ENCODE assay signal across 25 mouse cellular contexts in the genomic region with DNA sequence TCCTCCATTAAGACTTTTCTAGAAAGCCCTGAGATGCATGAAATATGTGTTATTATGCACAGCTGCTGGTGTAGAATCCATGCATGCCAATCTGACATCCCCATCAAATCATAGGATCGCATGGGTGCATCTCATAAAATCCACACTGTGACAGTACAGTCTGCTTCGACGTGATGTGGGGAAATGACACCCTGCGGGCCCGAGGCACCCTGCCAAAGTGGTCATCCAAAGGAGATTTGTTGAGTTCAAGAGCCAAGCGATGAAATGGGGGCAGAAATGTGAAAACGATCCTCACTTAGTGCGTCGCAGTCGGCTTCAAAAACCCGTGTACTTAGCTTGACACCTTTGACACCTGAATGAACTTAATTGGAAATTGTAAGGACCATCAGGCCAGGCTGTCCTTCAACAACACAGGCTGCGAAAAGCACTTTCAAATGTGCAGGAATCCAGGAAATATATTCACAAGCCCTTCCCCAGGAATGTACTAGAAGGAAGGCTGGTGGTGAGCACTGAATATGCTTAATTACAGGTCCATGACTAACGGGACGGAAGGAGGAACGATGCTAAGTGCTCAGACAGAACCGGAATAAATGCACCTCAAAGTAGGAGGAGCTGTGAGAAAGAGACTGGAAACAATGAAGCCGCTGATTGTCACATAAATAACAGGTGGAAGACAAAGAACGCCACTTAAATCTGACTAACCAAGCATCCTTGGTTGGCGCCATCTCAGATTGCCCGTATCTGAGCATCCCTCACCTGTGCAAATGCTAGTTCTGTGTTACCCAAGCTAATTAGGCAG.
DNase-seq lines count a peak whose midpoint lies in the region; ATAC-seq lines count a peak whose summit lies in the region.
"Had no signal": no experiment of that assay in that cellular context is flagged by ENCODE, and none has a peak within 500 bp of the region (broad histone marks: within the 10 kb centered on the region; RNA-seq: fewer than 3 reads in every experiment).

No protein-coding gene starts in this region.

- intact Hi-C loops in left cerebral cortex, postnatal 4 days (cut with DNase I): no loop called here

- DNase-seq in forebrain, embryonic 10.5 days (ENCODE audit: extremely low spot score, low spot score): no peak
- peak; percentile 76 for DNase-seq in left cerebral cortex, postnatal 4 days
- no peak for DNase-seq in left cerebral cortex, adult 11 months (ENCODE audit: low spot score)
- peak; percentile 45 for DNase-seq in CD4-positive, CD25-positive, alpha-beta regulatory T cell, adult 2 months (ENCODE audit: low read depth, low spot score)
- no peak for DNase-seq in right cerebral cortex, adult 18-20 months
- DNase-seq: adrenal gland, postnatal 14 days; cerebellum, adult 9-11 months; gastrocnemius, postnatal 10 days; heart, adult 18-20 months; heart, postnatal 14 days; kidney, adult 8-10 months; kidney, postnatal 14 days; liver, postnatal 0 days; right cerebral cortex, postnatal 14 days had no signal

- ATAC-seq in forebrain, embryonic 12.5 days (ENCODE audit: low FRiP score): peak; percentile 35; the same call in 1 of the 2 replicates
- peak; percentile 22 for ATAC-seq in inflammation-experienced regulatory T-cells, adult 6 months
- ATAC-seq: forebrain, embryonic 16.5 days; intestine, embryonic 15.5 days; liver, postnatal 0 days; lung, postnatal 0 days had no signal

- no peaks in the 10 kb centered on the region for H3K9me3 ChIP-seq in forebrain, embryonic 12.5 days
- no peaks in the 10 kb centered on the region for H3K9me3 ChIP-seq in forebrain, embryonic 10.5 days
- H3K9me3 ChIP-seq: heart, embryonic 13.5 days; intestine, embryonic 15.5 days; midbrain, embryonic 12.5 days; neural tube, embryonic 15.5 days had no signal

- no peaks in the 10 kb centered on the region for H3K36me3 ChIP-seq in forebrain, embryonic 12.5 days (replicated peaks)
- no peaks in the 10 kb centered on the region for H3K36me3 ChIP-seq in forebrain, embryonic 10.5 days (replicated peaks)
- H3K36me3 ChIP-seq: heart, embryonic 13.5 days; intestine, embryonic 15.5 days; midbrain, embryonic 12.5 days; neural tube, embryonic 15.5 days had no signal

- 68% methylated on average over 20 of the region's 20 CpGs for WGBS in forebrain, embryonic 12.5 days
- WGBS in forebrain, embryonic 10.5 days: 79% methylated on average over 20 of the region's 20 CpGs

- H3K27ac ChIP-seq in forebrain, embryonic 12.5 days: no peak overlapping the region
- H3K27ac ChIP-seq in forebrain, embryonic 10.5 days: no peak overlapping the region
- H3K27ac ChIP-seq: heart, embryonic 13.5 days; hindbrain, embryonic 14.5 days; intestine, embryonic 15.5 days; midbrain, embryonic 12.5 days; stomach, postnatal 0 days had no signal

- H3K4me1 ChIP-seq in forebrain, embryonic 12.5 days: peaks cover 10% of the 10 kb centered on the region
- peaks cover 31% of the 10 kb centered on the region for H3K4me1 ChIP-seq in forebrain, embryonic 10.5 days

- no peak overlapping the region for H3K9ac ChIP-seq in forebrain, embryonic 12.5 days
- H3K9ac ChIP-seq: heart, embryonic 13.5 days; hindbrain, embryonic 14.5 days; intestine, embryonic 15.5 days; liver, postnatal 0 days; midbrain, embryonic 12.5 days; neural tube, embryonic 15.5 days had no signal

- H3K27me3 ChIP-seq in forebrain, embryonic 12.5 days: peaks cover 10% of the 10 kb centered on the region
- H3K27me3 ChIP-seq in forebrain, embryonic 10.5 days (ENCODE audit: poor library complexity, severe bottlenecking): peaks cover 30% of the 10 kb centered on the region
- H3K27me3 ChIP-seq: intestine, embryonic 15.5 days; neural tube, embryonic 15.5 days had no signal

- no peak overlapping the region for H3K4me2 ChIP-seq in forebrain, embryonic 12.5 days
- H3K4me2 ChIP-seq: heart, embryonic 13.5 days; intestine, embryonic 15.5 days; liver, embryonic 11.5 days; midbrain, embryonic 12.5 days had no signal

- no peak overlapping the region for H3K4me3 ChIP-seq in forebrain, embryonic 12.5 days (replicated peaks)
- H3K4me3 ChIP-seq in forebrain, embryonic 10.5 days: no peak overlapping the region
- H3K4me3 ChIP-seq: heart, embryonic 13.5 days; intestine, embryonic 15.5 days; midbrain, embryonic 12.5 days; neural tube, embryonic 15.5 days had no signal

Comparison
In these comparisons a context has a peak if more than half of its experiments do, and no peak if none do; other contexts are left out.
1. DNase-seq: peak in left cerebral cortex, postnatal 4 days (single experiment) and CD4-positive, CD25-positive, alpha-beta regulatory T cell, adult 2 months (single experiment); none in forebrain, embryonic 10.5 days (single experiment), left cerebral cortex, adult 11 months (single experiment) and right cerebral cortex, adult 18-20 months (single experiment).